22 mouse cellular contexts compared by ENCODE assay signal in genomic region chr2:136676918-136677445, GRCm38 (mm10). TPM values are rescaled to one million over a fixed set of nuclear protein-coding genes. Genes with fewer than 3 reads are reported as not detected.
DNase-seq lines count a peak whose midpoint lies in the region; ATAC-seq and TF ChIP-seq lines count a peak whose summit lies in the region.
"Had no signal": no experiment of that assay in that cellular context is flagged by ENCODE, and none has a peak within 500 bp of the region (broad histone marks: within the 10 kb centered on the region; RNA-seq: fewer than 3 reads in every experiment).

No protein-coding gene starts in this region.

- WGBS in lung, embryonic 14.5 days, result 37% methylated on average over 8 of the region's 8 CpGs

- H3K27ac ChIP-seq in layer of hippocampus, adult 2 months, result peak overlapping the region; percentile 99
- no peak overlapping the region for H3K27ac ChIP-seq in lung, embryonic 14.5 days (ENCODE audit: low read depth)
- H3K27ac ChIP-seq: forebrain, embryonic 10.5 days; forebrain, embryonic 15.5 days; hindbrain, embryonic 13.5 days had no signal

- H3K4me1 ChIP-seq in lung, embryonic 14.5 days (ENCODE audit: insufficient read depth), result peaks cover 10% of the 10 kb centered on the region

- no peak overlapping the region for H3K9ac ChIP-seq in lung, embryonic 14.5 days
- H3K9ac ChIP-seq: embryonic facial prominence, embryonic 15.5 days; forebrain, embryonic 15.5 days; heart, embryonic 15.5 days; hindbrain, embryonic 13.5 days had no signal

- ATAC-seq in lung, embryonic 14.5 days (ENCODE audit: insufficient read depth), result peak; percentile 11; the same call in 1 of the 2 replicates
- no peak for ATAC-seq in monocyte, adult 5-6 weeks (replicated peaks; ENCODE audit: insufficient number of reproducible peaks, low FRiP score, low TSS enrichment, poor library complexity, severe bottlenecking)
- ATAC-seq: forebrain, embryonic 15.5 days had no signal

- H3K9me3 ChIP-seq in lung, embryonic 14.5 days (ENCODE audit: low read depth, low read length), result no peaks in the 10 kb centered on the region
- H3K9me3 ChIP-seq: embryonic facial prominence, embryonic 15.5 days; forebrain, embryonic 10.5 days; forebrain, embryonic 15.5 days; heart, embryonic 15.5 days; hindbrain, embryonic 13.5 days had no signal

- H3K36me3 ChIP-seq in lung, embryonic 14.5 days (ENCODE audit: insufficient read depth), result no peaks in the 10 kb centered on the region
- H3K36me3 ChIP-seq: embryonic facial prominence, embryonic 15.5 days; forebrain, embryonic 10.5 days; forebrain, embryonic 15.5 days; heart, embryonic 15.5 days; hindbrain, embryonic 13.5 days had no signal

- TF ChIP-seq CTCF in layer of hippocampus, adult 2 months (conservative IDR thresholded peaks at IDR 0.05), result no peak
- no peak for TF ChIP-seq CTCF in lung, embryonic 14.5 days (IDR thresholded peaks at IDR 0.05; ENCODE audit: low read depth)

- H3K4me2 ChIP-seq in lung, embryonic 14.5 days, result no peak overlapping the region
- H3K4me2 ChIP-seq: embryonic facial prominence, embryonic 15.5 days; forebrain, embryonic 15.5 days; heart, embryonic 11.5 days; heart, embryonic 15.5 days; hindbrain, embryonic 13.5 days had no signal

- H3K27me3 ChIP-seq in lung, embryonic 14.5 days (ENCODE audit: insufficient read depth, low read length), result no peaks in the 10 kb centered on the region
- H3K27me3 ChIP-seq: embryonic facial prominence, embryonic 15.5 days; forebrain, embryonic 15.5 days; heart, embryonic 15.5 days; hindbrain, embryonic 13.5 days had no signal

- H3K4me3 ChIP-seq in layer of hippocampus, adult 2 months, result no peak overlapping the region
- H3K4me3 ChIP-seq in lung, embryonic 14.5 days (ENCODE audit: low read depth, low read length), result no peak overlapping the region
- H3K4me3 ChIP-seq: embryonic facial prominence, embryonic 15.5 days; erythroblast, embryonic 14.5 days; forebrain, embryonic 10.5 days; forebrain, embryonic 15.5 days; heart, adult 2 months; heart, embryonic 15.5 days; hindbrain, embryonic 13.5 days had no signal

- no peak for DNase-seq in layer of hippocampus, adult 2 months (ENCODE audit: low spot score in 2 of 2)
- DNase-seq in layer of hippocampus, adult 11-12 months (ENCODE audit: low spot score), result no peak
- DNase-seq in lung, embryonic 14.5 days, result peak; percentile 82
- no peak for DNase-seq in lung, postnatal 25 days (ENCODE audit: low spot score)
- DNase-seq in right cerebral cortex, postnatal 25 days, result peak; percentile 12
- no peak for DNase-seq in right cerebral cortex, adult 18-20 months
- DNase-seq in telencephalon, adult 2 months (ENCODE audit: low read depth, low spot score), result peak; percentile 12
- DNase-seq: adrenal gland, postnatal 10 days; cerebellum, adult 9-11 months; cerebellum, postnatal 36 days; gastrocnemius, postnatal 10 days; heart, adult 2 months; heart, postnatal 14 days had no signal

RNA-seq across cellular contexts. Expression of gene Snap25, which starts 36.3 kb away (rescaled TPM):
- 1,000 to 10,000 TPM; 2,121 to 2,268 TPM for total RNA-seq in layer of hippocampus, adult 2 months (2021)
- polyA plus RNA-seq in lung, embryonic 14.5 days (2014; fragmentation: Nextera tagmentation; extraction: Ambion mirVana), result 1.2 and 1.6 TPM in 2 replicates
- total RNA-seq in monocyte, adult 5-6 weeks (2017), result not detected in 3 replicates
- total RNA-seq: hematopoietic stem cell, adult 5-6 weeks had no signal

Comparison
In these comparisons a context has a peak if more than half of its experiments do, and no peak if none do; other contexts are left out.
1. DNase-seq: peak in lung, embryonic 14.5 days (single experiment), right cerebral cortex, postnatal 25 days (single experiment) and telencephalon, adult 2 months (single experiment); none in layer of hippocampus, adult 2 months (0 of 2), layer of hippocampus, adult 11-12 months (single experiment), lung, postnatal 25 days (single experiment) and right cerebral cortex, adult 18-20 months (single experiment).
2. RNA of gene Snap25, which starts 36.3 kb away (total RNA-seq): 2,121 to 2,268 TPM in layer of hippocampus, adult 2 months; not detected in monocyte, adult 5-6 weeks; every median in the first group is over 1,000 times any median in the second.